Mouse (Mus musculus): ENCODE data around the gene Slc25a5.

The Slc25a5 gene

GRCm38 (mm10) chrX:36833397-36834084, 38.1 kb downstream of the Slc25a5 start:
- DNase-seq (ENCODE audit: low read depth, low spot score) = peak; percentile 74

GRCm38 (mm10) chrX:36837069-36837676, 41.7 kb downstream of the Slc25a5 start:
- DNase-seq (ENCODE audit: low read depth, low spot score) = peak; percentile 83

- DNase-seq (ENCODE audit: low read depth, low spot score) = no peak
Observed at GRCm38 (mm10) chrX:36839391-36839790, 43.9 kb downstream of the Slc25a5 start.

GRCm38 (mm10) chrX:36841698-36842097, 46.2 kb downstream of the Slc25a5 start:
- DNase-seq (ENCODE audit: low read depth, low spot score) = no peak

- DNase-seq (ENCODE audit: low read depth, low spot score) = no peak
Observed at GRCm38 (mm10) chrX:36843346-36843990, 48.0 kb downstream of the Slc25a5 start.

- DNase-seq (ENCODE audit: low read depth, low spot score) = no peak
Observed at GRCm38 (mm10) chrX:36847152-36847551, 51.7 kb downstream of the Slc25a5 start.

All from R1 (cell line).